Mouse (Mus musculus) heart, embryonic 15.5 days (tissue): ENCODE results near the gene Agpat3. TPM values are rescaled to one million over a fixed set of nuclear protein-coding genes. Genes with fewer than 3 reads are reported as not detected.

Experiments
- ATAC-seq: fragments of 200-750 bp; cut with Nextera tagmentation; replicated peaks from 2 replicates; pipeline ENCODE4 v1.8.0; 2017; ENCODE audit warnings: low read depth, moderate TSS enrichment; ENCODE audit not compliant: insufficient number of reproducible peaks, insufficient read depth, low FRiP score
- H3K27ac ChIP-seq: fragments of 300-500 bp; sonication (generic); 2 replicates; pipeline ENCODE4 v1.5.1; 2015; ENCODE audit warnings: mild to moderate bottlenecking, inconsistent platforms
- H3K27me3 ChIP-seq: fragments of 300-500 bp; sonication (generic); 2 replicates; pipeline ENCODE4 v1.6.1; 2015; ENCODE audit warnings: inconsistent platforms
- H3K36me3 ChIP-seq: fragments of 300-500 bp; sonication (generic); 2 replicates; pipeline ENCODE4 v1.6.1; 2015; ENCODE audit warnings: mild to moderate bottlenecking, inconsistent platforms
- H3K4me1 ChIP-seq: fragments of 300-500 bp; sonication (generic); replicated peaks from 2 replicates; pipeline ENCODE4 v1.6.1; 2015; ENCODE audit warnings: inconsistent platforms
- H3K4me2 ChIP-seq: fragments of 300-500 bp; sonication (generic); 2 replicates; pipeline ENCODE4 v1.6.1; 2015; ENCODE audit warnings: inconsistent platforms, mild to moderate bottlenecking, moderate library complexity
- H3K4me3 ChIP-seq: fragments of 300-500 bp; sonication (generic); 2 replicates; pipeline ENCODE4 v1.5.1; 2015; ENCODE audit warnings: mild to moderate bottlenecking, inconsistent platforms
- H3K9ac ChIP-seq: fragments of 300-500 bp; sonication (generic); 2 replicates; pipeline ENCODE4 v1.6.1; 2015; ENCODE audit warnings: mild to moderate bottlenecking, inconsistent platforms
- H3K9me3 ChIP-seq: fragments of 300-500 bp; sonication (generic); replicated peaks from 2 replicates; pipeline ENCODE4 v1.6.1; 2016; ENCODE audit warnings: inconsistent platforms
- WGBS: fragments of 180-500 bp; shearing (Covaris S2); methylation state at CpG from one replicate; pipeline ENCODE4 v1.1.7; 2015; ENCODE audit warnings: mixed read lengths; 5-methylcytosine and 5-hydroxymethylcytosine counted together
- polyA plus RNA-seq: library from polyadenylated mRNA; unstranded; fragments of >200 nt; fragmentation: Nextera tagmentation; extraction: Ambion mirVana; gene quantifications from 2 replicates; pipeline ENCODE4 v1.2.1, GENCODE M21; 2015

Gene Agpat3
- polyA plus RNA-seq, 1 experiment from 2014 or later = 54.2 TPM

DNA sequence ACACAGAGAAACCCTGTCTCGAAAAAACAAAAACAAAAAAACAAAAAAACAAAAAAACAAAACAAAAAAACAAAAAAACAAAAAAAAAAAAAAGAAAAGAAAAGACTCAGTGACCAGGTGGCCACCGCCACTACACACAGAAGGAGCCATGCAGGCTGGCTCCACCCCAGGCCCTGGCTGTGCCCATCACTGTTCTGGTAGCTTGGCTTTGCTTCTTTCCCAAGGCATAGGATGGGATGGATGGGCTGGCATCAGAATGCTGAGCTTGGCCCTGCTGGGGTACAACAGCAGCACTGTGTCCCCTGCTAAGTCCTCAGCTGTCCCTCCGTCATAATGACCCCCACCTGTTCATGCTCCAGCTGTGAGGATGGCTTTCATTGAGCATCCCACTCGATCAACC is 63.4 kb downstream of the Agpat3 start:
- Histone ChIP-seq H3K27me3 (no peaks in the 10 kb centered on the region), H3K36me3 (peaks cover 23% of the 10 kb centered on the region; the same call in 1 of the 2 replicates), H3K4me3 (no peak overlapping the region), H3K9me3 (no peaks in the 10 kb centered on the region), H3K9ac (no peak overlapping the region), H3K4me2 (no peak overlapping the region), H3K4me1 (peaks cover 5% of the 10 kb centered on the region; the same call in 1 of the 2 replicates), H3K27ac (no peak overlapping the region)
- no peak for ATAC-seq
- 81% methylated on average over 4 of the region's 4 CpGs for WGBS

- no peak for ATAC-seq
- no peak overlapping the region for H3K27ac ChIP-seq
- no peak overlapping the region for H3K4me3 ChIP-seq
- peaks cover 5% of the 10 kb centered on the region; the same call in 1 of the 2 replicates for H3K4me1 ChIP-seq
- no peak overlapping the region for H3K9ac ChIP-seq
- H3K9me3 ChIP-seq = no peaks in the 10 kb centered on the region
- peaks cover 30% of the 10 kb centered on the region for H3K36me3 ChIP-seq
- no peak overlapping the region for H3K4me2 ChIP-seq
- 89% methylated on average over 5 of the region's 5 CpGs for WGBS
- no peaks in the 10 kb centered on the region for H3K27me3 ChIP-seq
Observed at GRCm38 (mm10) chr10:78288135-78288534, 64.2 kb downstream of the Agpat3 start.

- H3K4me1 ChIP-seq = peaks cover 5% of the 10 kb centered on the region; the same call in 1 of the 2 replicates
- no peak for ATAC-seq
- no peak overlapping the region for H3K9ac ChIP-seq
- WGBS = 87% methylated on average over 22 of the region's 22 CpGs
- H3K27me3 ChIP-seq = no peaks in the 10 kb centered on the region
- H3K36me3 ChIP-seq = peaks cover 35% of the 10 kb centered on the region
- H3K27ac ChIP-seq = no peak overlapping the region
- no peak overlapping the region for H3K4me2 ChIP-seq
- no peaks in the 10 kb centered on the region for H3K9me3 ChIP-seq
- H3K4me3 ChIP-seq = no peak overlapping the region
Observed at GRCm38 (mm10) chr10:78287465-78288132, 64.7 kb downstream of the Agpat3 start.

GRCm38 (mm10) chr10:78285959-78286358 is 66.3 kb downstream of the Agpat3 start:
- H3K4me2 ChIP-seq = no peak overlapping the region
- peaks cover 3% of the 10 kb centered on the region; the same call in 1 of the 2 replicates for H3K4me1 ChIP-seq
- no peak overlapping the region for H3K4me3 ChIP-seq
- 85% methylated on average over 4 of the region's 4 CpGs for WGBS
- H3K36me3 ChIP-seq = peaks cover 48% of the 10 kb centered on the region
- no peak for ATAC-seq
- no peaks in the 10 kb centered on the region for H3K9me3 ChIP-seq
- H3K27me3 ChIP-seq = no peaks in the 10 kb centered on the region
- H3K9ac ChIP-seq = no peak overlapping the region
- H3K27ac ChIP-seq = no peak overlapping the region

- H3K9me3 ChIP-seq = no peaks in the 10 kb centered on the region
- no peak for ATAC-seq
- WGBS = 67% methylated on average over 6 of the region's 6 CpGs
- H3K9ac ChIP-seq = no peak overlapping the region
- no peaks in the 10 kb centered on the region for H3K4me1 ChIP-seq
- peaks cover 49% of the 10 kb centered on the region for H3K36me3 ChIP-seq
- H3K4me3 ChIP-seq = no peak overlapping the region
- H3K27me3 ChIP-seq = no peaks in the 10 kb centered on the region
- H3K27ac ChIP-seq = no peak overlapping the region
- H3K4me2 ChIP-seq = no peak overlapping the region
Observed at GRCm38 (mm10) chr10:78285409-78285808, 66.9 kb downstream of the Agpat3 start.

- peaks cover 54% of the 10 kb centered on the region for H3K36me3 ChIP-seq
- WGBS = 83% methylated on average over 12 of the region's 12 CpGs
- H3K4me3 ChIP-seq = no peak overlapping the region
- no peaks in the 10 kb centered on the region for H3K4me1 ChIP-seq
- no peaks in the 10 kb centered on the region for H3K9me3 ChIP-seq
- H3K27me3 ChIP-seq = no peaks in the 10 kb centered on the region
- no peak overlapping the region for H3K4me2 ChIP-seq
- H3K9ac ChIP-seq = no peak overlapping the region
- ATAC-seq = no peak
- no peak overlapping the region for H3K27ac ChIP-seq
Observed at GRCm38 (mm10) chr10:78284812-78285211, 67.5 kb downstream of the Agpat3 start.

DNA sequence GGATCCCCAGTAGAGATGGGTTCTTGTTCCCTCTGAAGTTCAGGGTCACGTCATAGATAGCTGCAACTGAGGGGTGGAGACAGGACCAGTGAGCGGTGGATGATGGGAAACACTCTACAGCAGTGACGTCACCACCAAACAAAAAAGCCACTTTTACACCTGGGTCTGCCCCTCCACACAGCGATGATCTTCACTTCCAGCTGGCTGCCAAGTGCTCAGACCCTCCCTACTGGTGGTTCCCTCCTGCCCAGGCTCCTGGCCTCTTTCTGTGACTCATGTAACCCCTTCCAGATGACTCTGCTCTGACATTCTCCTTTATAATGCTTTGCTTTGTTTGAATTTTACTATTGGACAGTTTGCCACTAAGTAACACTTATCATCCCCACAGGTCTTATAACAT is 69.9 kb downstream of the Agpat3 start:
- no peak for ATAC-seq
- Histone ChIP-seq H3K27me3 (no peaks in the 10 kb centered on the region), H3K9ac (no peak overlapping the region), H3K4me2 (no peak overlapping the region), H3K36me3 (peaks cover 60% of the 10 kb centered on the region), H3K4me1 (no peaks in the 10 kb centered on the region), H3K4me3 (no peak overlapping the region), H3K27ac (no peak overlapping the region), H3K9me3 (no peaks in the 10 kb centered on the region)
- 89% methylated on average over 4 of the region's 4 CpGs for WGBS

DNA sequence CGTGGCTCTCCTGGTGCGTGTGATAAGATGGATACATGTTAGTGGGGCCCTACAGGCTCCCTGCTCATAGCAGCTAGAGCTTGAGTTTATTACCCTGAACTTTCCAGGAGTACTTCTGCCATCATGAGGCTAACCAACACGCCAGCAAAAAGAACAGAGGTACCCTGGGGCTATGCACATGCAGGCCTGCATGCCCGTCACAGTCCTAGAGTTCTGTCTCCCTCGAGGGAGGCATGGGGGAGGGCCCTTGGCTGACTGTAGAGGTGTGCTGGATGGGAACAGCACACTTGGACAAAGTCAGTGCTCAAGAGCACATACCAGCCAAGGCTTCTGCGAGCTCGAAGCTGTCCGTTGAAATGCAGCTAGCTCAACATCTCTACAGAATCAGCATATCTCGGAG is 71.8 kb downstream of the Agpat3 start:
- H3K4me3 ChIP-seq = no peak overlapping the region
- no peaks in the 10 kb centered on the region for H3K27me3 ChIP-seq
- H3K4me2 ChIP-seq = no peak overlapping the region
- no peaks in the 10 kb centered on the region for H3K9me3 ChIP-seq
- H3K27ac ChIP-seq = no peak overlapping the region
- 77% methylated on average over 9 of the region's 9 CpGs for WGBS
- H3K36me3 ChIP-seq = peaks cover 51% of the 10 kb centered on the region
- H3K9ac ChIP-seq = no peak overlapping the region
- no peak for ATAC-seq
- no peaks in the 10 kb centered on the region for H3K4me1 ChIP-seq

DNA sequence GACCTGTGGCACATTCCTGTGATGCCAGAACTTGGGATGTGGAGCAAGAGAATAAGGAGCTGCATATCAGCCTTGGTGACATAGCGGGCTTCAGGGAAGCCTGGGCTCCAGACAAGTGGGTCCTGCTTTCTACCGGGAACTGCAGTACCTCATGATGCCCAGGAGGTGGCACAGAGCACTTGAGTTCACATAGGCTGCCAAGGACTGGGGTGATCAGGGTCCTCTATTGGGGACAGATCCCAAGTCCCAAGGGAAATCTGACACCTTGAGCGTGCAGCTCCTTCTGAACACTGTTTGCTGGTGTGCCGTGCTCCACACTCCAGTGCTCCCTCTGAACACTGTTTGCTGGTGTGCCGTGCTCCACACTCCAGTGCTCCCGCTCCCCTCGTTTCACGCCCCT is 73.1 kb downstream of the Agpat3 start:
- H3K9me3 ChIP-seq = no peaks in the 10 kb centered on the region
- H3K9ac ChIP-seq = no peak overlapping the region
- no peak overlapping the region for H3K27ac ChIP-seq
- no peak overlapping the region for H3K4me3 ChIP-seq
- no peak overlapping the region for H3K4me2 ChIP-seq
- H3K36me3 ChIP-seq = peaks cover 51% of the 10 kb centered on the region
- H3K4me1 ChIP-seq = no peaks in the 10 kb centered on the region
- ATAC-seq = peak; percentile 23; the same call in 1 of the 2 replicates
- 51% methylated on average over 8 of the region's 8 CpGs for WGBS
- no peaks in the 10 kb centered on the region for H3K27me3 ChIP-seq

DNA sequence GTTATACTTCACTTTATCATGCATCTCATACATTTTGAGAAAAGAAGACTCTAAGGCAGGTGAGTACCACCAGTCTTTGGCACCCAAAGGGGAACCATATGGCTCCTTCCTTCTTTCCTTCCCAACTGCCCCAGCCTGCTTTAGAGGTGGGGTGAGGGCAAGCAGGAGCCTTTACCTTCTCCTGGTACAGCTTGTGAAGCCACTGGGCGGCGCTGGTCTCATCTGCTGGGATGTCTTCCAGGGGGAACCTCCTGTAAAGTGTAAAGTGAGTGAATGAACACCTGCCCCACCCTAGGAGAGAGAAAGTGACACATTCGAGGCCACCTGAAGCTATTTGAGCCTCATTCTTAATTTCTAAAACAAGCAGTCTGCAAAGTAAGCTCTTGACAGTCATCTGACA is 74.5 kb downstream of the Agpat3 start:
- Histone ChIP-seq H3K4me3 (no peak overlapping the region), H3K9me3 (no peaks in the 10 kb centered on the region), H3K4me1 (peaks cover 9% of the 10 kb centered on the region), H3K36me3 (peaks cover 44% of the 10 kb centered on the region), H3K27ac (no peak overlapping the region), H3K27me3 (no peaks in the 10 kb centered on the region), H3K4me2 (no peak overlapping the region), H3K9ac (no peak overlapping the region)
- 70% methylated on average over 3 of the region's 3 CpGs for WGBS
- ATAC-seq = no peak

DNA sequence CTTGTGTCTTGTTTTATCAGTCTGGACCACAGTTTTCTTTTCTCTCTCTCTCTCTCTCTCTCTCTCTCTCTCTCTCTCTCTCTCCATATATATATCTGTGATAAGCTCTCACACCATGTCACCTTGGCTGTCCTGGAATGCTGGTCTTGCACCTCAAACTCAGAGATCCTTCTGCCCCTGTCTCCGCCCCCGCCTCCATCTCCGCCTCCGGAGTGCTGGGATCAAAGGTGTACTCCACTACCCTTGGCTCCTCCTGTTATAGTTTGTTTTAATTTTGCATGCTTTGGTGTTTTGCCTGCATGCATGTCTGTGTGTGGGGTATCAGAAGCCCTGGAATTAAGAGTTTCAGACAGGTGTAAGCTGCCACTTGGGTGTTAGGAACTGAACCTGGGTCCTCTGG is 76.0 kb downstream of the Agpat3 start:
- H3K36me3 ChIP-seq = peaks cover 39% of the 10 kb centered on the region; the same call in 1 of the 2 replicates
- peaks cover 15% of the 10 kb centered on the region for H3K4me1 ChIP-seq
- H3K27me3 ChIP-seq = no peaks in the 10 kb centered on the region
- no peak overlapping the region for H3K27ac ChIP-seq
- no peak for ATAC-seq
- no peaks in the 10 kb centered on the region for H3K9me3 ChIP-seq
- H3K9ac ChIP-seq = no peak overlapping the region
- 90% methylated on average over 4 of the region's 4 CpGs for whole genome bisulfite sequencing
- no peak overlapping the region for H3K4me2 ChIP-seq
- H3K4me3 ChIP-seq = no peak overlapping the region

DNA sequence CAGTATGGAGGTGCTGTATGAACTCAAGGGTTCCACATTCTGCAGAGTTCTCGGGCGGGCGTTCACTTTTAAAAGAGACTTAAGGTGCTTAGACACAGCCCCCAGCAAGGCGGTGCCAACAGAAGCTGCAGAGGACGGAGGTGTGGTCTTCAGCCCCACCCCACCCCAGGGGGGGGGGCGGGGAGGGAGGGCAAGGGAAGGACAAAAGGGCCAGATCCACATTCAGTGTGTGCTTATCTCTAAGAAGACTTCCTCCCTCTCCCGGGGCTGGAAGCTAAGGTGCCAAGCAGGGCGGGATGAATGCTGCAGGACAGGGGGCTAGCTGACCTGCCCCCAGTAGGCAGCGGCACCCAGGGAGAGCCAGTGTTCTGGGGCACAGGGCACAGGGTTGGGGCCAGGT is 79.4 kb downstream of the Agpat3 start:
- ATAC-seq = peak; percentile 57
- H3K9me3 ChIP-seq = no peaks in the 10 kb centered on the region
- no peak overlapping the region for H3K4me3 ChIP-seq
- no peak overlapping the region for H3K9ac ChIP-seq
- H3K4me1 ChIP-seq = peaks cover 15% of the 10 kb centered on the region
- H3K4me2 ChIP-seq = no peak overlapping the region
- 14% methylated on average over 9 of the region's 9 CpGs for WGBS
- H3K27me3 ChIP-seq = no peaks in the 10 kb centered on the region
- no peak overlapping the region for H3K27ac ChIP-seq
- H3K36me3 ChIP-seq = peaks cover 28% of the 10 kb centered on the region; the same call in 1 of the 2 replicates
